ENCODE assay signal across 23 mouse cellular contexts in genomic region chr2:120341741-120342140, GRCm38 (mm10). TPM values are rescaled to one million over a fixed set of nuclear protein-coding genes. Genes with fewer than 3 reads are reported as not detected.
A peak's percentile ranks its signal among the peaks of the same experiment; 100 is the strongest.
DNase-seq lines count a peak whose midpoint lies in the region; ATAC-seq lines count a peak whose summit lies in the region.
"Had no signal": no experiment of that assay in that cellular context is flagged by ENCODE, and none has a peak within 500 bp of the region (broad histone marks: within the 10 kb centered on the region; RNA-seq: fewer than 3 reads in every experiment).

No protein-coding gene starts in this region.

- 90% methylated on average over 1 of the region's 1 CpGs for WGBS in forebrain, embryonic 16.5 days

- H3K36me3 ChIP-seq in forebrain, embryonic 16.5 days (ENCODE audit: control insufficient read depth, insufficient read depth), result peaks cover 23% of the 10 kb centered on the region

- DNase-seq in heart, adult 11 months, result peak; percentile 39
- no peak for DNase-seq in heart, adult 18-20 months
- DNase-seq in cerebellum, adult 18-20 months, result peak; percentile 56 to 70
- DNase-seq in cerebellum, adult 9-11 months, result peak; percentile 64
- DNase-seq in cerebellum, postnatal 36 days, result peak; percentile 60 to 61
- no peak for DNase-seq in thymus, postnatal 4 days
- DNase-seq in kidney, postnatal 10 days, result no peak
- DNase-seq: adrenal gland, postnatal 10 days; gastrocnemius, postnatal 36 days; heart, postnatal 14 days; kidney, adult 18-20 months had no signal

- ATAC-seq in forebrain, embryonic 16.5 days, result no peak
- ATAC-seq: forebrain, embryonic 13.5 days; intestine, embryonic 15.5 days had no signal

- H3K27me3 ChIP-seq in forebrain, embryonic 16.5 days (replicated peaks; ENCODE audit: control insufficient read depth, insufficient read depth, low read length), result no peaks in the 10 kb centered on the region
- H3K27me3 ChIP-seq: forebrain, embryonic 13.5 days; heart, embryonic 15.5 days; intestine, embryonic 15.5 days had no signal

- H3K9me3 ChIP-seq in forebrain, embryonic 16.5 days (ENCODE audit: control insufficient read depth, low read length), result no peaks in the 10 kb centered on the region
- H3K9me3 ChIP-seq: embryonic facial prominence, embryonic 10.5 days; forebrain, embryonic 13.5 days; heart, embryonic 15.5 days; intestine, embryonic 15.5 days had no signal

- H3K9ac ChIP-seq in forebrain, embryonic 16.5 days (replicated peaks; ENCODE audit: low read depth, low read length), result no peak overlapping the region
- H3K9ac ChIP-seq: forebrain, embryonic 13.5 days; heart, embryonic 15.5 days; hindbrain, embryonic 14.5 days; intestine, embryonic 15.5 days had no signal

- no peak overlapping the region for H3K27ac ChIP-seq in forebrain, embryonic 16.5 days (ENCODE audit: low read length)
- H3K27ac ChIP-seq: embryonic facial prominence, embryonic 10.5 days; forebrain, embryonic 13.5 days; heart, adult 2 months; heart, embryonic 15.5 days; hindbrain, embryonic 14.5 days; intestine, embryonic 15.5 days had no signal

- H3K4me2 ChIP-seq in forebrain, embryonic 16.5 days (ENCODE audit: low read length), result no peak overlapping the region
- H3K4me2 ChIP-seq: forebrain, embryonic 13.5 days; heart, embryonic 11.5 days; heart, embryonic 15.5 days; hindbrain, embryonic 14.5 days; intestine, embryonic 15.5 days had no signal

- no peaks in the 10 kb centered on the region for H3K4me1 ChIP-seq in forebrain, embryonic 16.5 days (replicated peaks; ENCODE audit: control insufficient read depth, insufficient read depth, low read length)
- H3K4me1 ChIP-seq: embryonic facial prominence, embryonic 10.5 days; forebrain, embryonic 13.5 days; heart, embryonic 15.5 days; intestine, embryonic 15.5 days had no signal

- H3K4me3 ChIP-seq in forebrain, embryonic 16.5 days (replicated peaks; ENCODE audit: low read length), result no peak overlapping the region
- H3K4me3 ChIP-seq: embryonic facial prominence, embryonic 10.5 days; forebrain, embryonic 13.5 days; heart, adult 2 months; heart, embryonic 15.5 days; intestine, embryonic 15.5 days had no signal

RNA-seq across cellular contexts. Expression of gene Vps39, which starts 11.2 kb away (rescaled TPM):
- total RNA-seq in heart, adult 18-20 months (2021), result 10 to 100 TPM; 34.4 to 35.4 TPM
- 54.4 and 55.0 TPM in 2 replicates for polyA plus RNA-seq in forebrain, embryonic 16.5 days (2015; fragmentation: Nextera tagmentation; extraction: Ambion mirVana)

RNA-seq across cellular contexts. Expression of gene Pla2g4f, which starts 27.8 kb away (rescaled TPM):
- under 1 TPM in 1 of 2 experiments, not detected in 1; 0.10 TPM for total RNA-seq in heart, adult 18-20 months (2021)
- polyA plus RNA-seq in forebrain, embryonic 16.5 days (2015; fragmentation: Nextera tagmentation; extraction: Ambion mirVana), result not detected in 2 replicates
- total RNA-seq: gastrocnemius, adult 8-10 months; gastrocnemius, postnatal 36 days; heart, adult 2 months; heart, postnatal 14 days; hematopoietic stem cell, adult 5-6 weeks; MEL had no signal
- polyA plus RNA-seq: C2C12; embryonic facial prominence, embryonic 10.5 days; forebrain, embryonic 13.5 days; heart, embryonic 11.5 days; hindbrain, embryonic 14.5 days had no signal

RNA-seq across cellular contexts. Expression of gene Pla2g4d, which starts 52.7 kb away (rescaled TPM):
- not detected for total RNA-seq in heart, adult 18-20 months (2021)
- 0.06 TPM in 1 of 2 replicates, not detected in the other for polyA plus RNA-seq in forebrain, embryonic 16.5 days (2015; fragmentation: Nextera tagmentation; extraction: Ambion mirVana)
- total RNA-seq: gastrocnemius, adult 8-10 months; gastrocnemius, postnatal 36 days; heart, adult 2 months; heart, postnatal 14 days; hematopoietic stem cell, adult 5-6 weeks; MEL had no signal
- polyA plus RNA-seq: C2C12; forebrain, embryonic 13.5 days; heart, adult 2 months; heart, embryonic 11.5 days; hindbrain, embryonic 14.5 days; intestine, embryonic 15.5 days had no signal

Comparison
In these comparisons a context has a peak if more than half of its experiments do, and no peak if none do; other contexts are left out.
1. DNase-seq: peak in heart, adult 11 months (single experiment), cerebellum, adult 18-20 months (2 of 2), cerebellum, adult 9-11 months (single experiment) and cerebellum, postnatal 36 days (2 of 2); none in heart, adult 18-20 months (0 of 2), thymus, postnatal 4 days (single experiment) and kidney, postnatal 10 days (single experiment).